Comparison of ENCODE assay signal across 22 mouse cellular contexts in genomic region chr11:107045546-107045945, GRCm38 (mm10). TPM values are rescaled to one million over a fixed set of nuclear protein-coding genes. Genes with fewer than 3 reads are reported as not detected.
A peak's percentile ranks its signal among the peaks of the same experiment; 100 is the strongest.
DNase-seq lines count a peak whose midpoint lies in the region; ATAC-seq and TF ChIP-seq lines count a peak whose summit lies in the region.
"Had no signal": no experiment of that assay in that cellular context is flagged by ENCODE, and none has a peak within 500 bp of the region (broad histone marks: within the 10 kb centered on the region; RNA-seq: fewer than 3 reads in every experiment).

No protein-coding gene starts in this region.

- no peak overlapping the region for H3K9ac ChIP-seq in liver, embryonic 13.5 days
- H3K9ac ChIP-seq in stomach, embryonic 16.5 days (ENCODE audit: low read length) = no peak overlapping the region
- H3K9ac ChIP-seq in stomach, postnatal 0 days (ENCODE audit: low read length) = no peak overlapping the region
- H3K9ac ChIP-seq: embryonic facial prominence, embryonic 13.5 days; embryonic facial prominence, embryonic 15.5 days; forebrain, embryonic 12.5 days had no signal

- no peak for DNase-seq in layer of hippocampus, adult 2 months (ENCODE audit: low spot score in 2 of 2)
- no peak for DNase-seq in layer of hippocampus, adult 8-10 months (ENCODE audit: low spot score in 2 of 2)
- DNase-seq in liver, embryonic 13.5 days = no peak
- no peak for DNase-seq in liver
- no peak for DNase-seq in stomach, postnatal 0 days (ENCODE audit: low spot score)
- DNase-seq: adrenal gland, adult 2 months; adrenal gland, postnatal 10 days; adrenal gland, postnatal 25 days; cerebellum, adult 11 months; cerebellum, adult 18-20 months; cerebellum, adult 8-10 months; cerebellum, adult 9-11 months; cerebellum, postnatal 14 days; cerebellum, postnatal 36 days; embryo, embryonic 11 days had no signal

- H3K4me2 ChIP-seq in liver, embryonic 13.5 days = no peak overlapping the region
- no peak overlapping the region for H3K4me2 ChIP-seq in stomach, embryonic 16.5 days (ENCODE audit: low read depth, low read length)
- H3K4me2 ChIP-seq in stomach, postnatal 0 days (replicated peaks; ENCODE audit: low read depth) = no peak overlapping the region
- H3K4me2 ChIP-seq: embryonic facial prominence, embryonic 13.5 days; embryonic facial prominence, embryonic 15.5 days; forebrain, embryonic 12.5 days had no signal

- H3K27ac ChIP-seq in layer of hippocampus, adult 2 months = peak overlapping the region; percentile 24; the same call in 1 of the 2 replicates
- H3K27ac ChIP-seq in liver, embryonic 13.5 days = peak overlapping the region; percentile 29; the same call in 1 of the 2 replicates
- peak overlapping the region; percentile 0; the same call in 1 of the 2 replicates for H3K27ac ChIP-seq in stomach, embryonic 16.5 days (ENCODE audit: low read length)
- H3K27ac ChIP-seq in stomach, postnatal 0 days (replicated peaks) = no peak overlapping the region; the same call in 1 of the 2 replicates
- H3K27ac ChIP-seq: embryonic facial prominence, embryonic 13.5 days; embryonic facial prominence, embryonic 15.5 days; forebrain, embryonic 10.5 days; forebrain, embryonic 12.5 days had no signal

- no peaks in the 10 kb centered on the region for H3K9me3 ChIP-seq in liver, embryonic 13.5 days (replicated peaks)
- no peaks in the 10 kb centered on the region for H3K9me3 ChIP-seq in stomach, embryonic 16.5 days (replicated peaks; ENCODE audit: control insufficient read depth, low read length)
- H3K9me3 ChIP-seq in stomach, postnatal 0 days (ENCODE audit: control insufficient read depth, low read length) = no peaks in the 10 kb centered on the region
- H3K9me3 ChIP-seq: embryonic facial prominence, embryonic 13.5 days; embryonic facial prominence, embryonic 15.5 days; forebrain, embryonic 10.5 days; forebrain, embryonic 12.5 days had no signal

- no peak for TF ChIP-seq CTCF in layer of hippocampus, adult 2 months (conservative IDR thresholded peaks at IDR 0.05)
- TF ChIP-seq CTCF in stomach, postnatal 0 days (IDR thresholded peaks at IDR 0.05; ENCODE audit: low read depth) = no peak

- no peak overlapping the region for H3K4me3 ChIP-seq in layer of hippocampus, adult 2 months
- no peak overlapping the region for H3K4me3 ChIP-seq in liver, embryonic 13.5 days (replicated peaks)
- no peak overlapping the region for H3K4me3 ChIP-seq in stomach, embryonic 16.5 days (replicated peaks; ENCODE audit: low read length)
- H3K4me3 ChIP-seq in stomach, postnatal 0 days (ENCODE audit: low read depth, low read length) = no peak overlapping the region
- H3K4me3 ChIP-seq: embryonic facial prominence, embryonic 13.5 days; embryonic facial prominence, embryonic 15.5 days; erythroblast, embryonic 14.5 days; forebrain, embryonic 10.5 days; forebrain, embryonic 12.5 days had no signal

- TF ChIP-seq EP300 in stomach, postnatal 0 days (optimal IDR thresholded peaks at IDR 0.05) = no peak

- ATAC-seq in liver, embryonic 13.5 days (ENCODE audit: low read depth) = no peak
- no peak for ATAC-seq in stomach, embryonic 16.5 days (ENCODE audit: insufficient read depth, low FRiP score)
- no peak for ATAC-seq in stomach, postnatal 0 days (ENCODE audit: low FRiP score, low TSS enrichment)
- ATAC-seq: forebrain, embryonic 14.5 days had no signal

- peaks cover 58% of the 10 kb centered on the region for H3K36me3 ChIP-seq in liver, embryonic 13.5 days
- 0 out of 2 replicates have a peak, but pooled peaks cover 7% of the 10 kb centered on the region for H3K36me3 ChIP-seq in stomach, embryonic 16.5 days (ENCODE audit: control insufficient read depth, insufficient read depth, low read length)
- H3K36me3 ChIP-seq in stomach, postnatal 0 days (ENCODE audit: control insufficient read depth, insufficient read depth, low read length) = peaks cover 28% of the 10 kb centered on the region; the same call in 1 of the 2 replicates

- H3K27me3 ChIP-seq in liver, embryonic 13.5 days = no peaks in the 10 kb centered on the region
- H3K27me3 ChIP-seq in stomach, embryonic 16.5 days (ENCODE audit: control insufficient read depth, insufficient read depth, low read length) = no peaks in the 10 kb centered on the region
- H3K27me3 ChIP-seq in stomach, postnatal 0 days (ENCODE audit: control insufficient read depth, insufficient read depth, low read length) = no peaks in the 10 kb centered on the region
- H3K27me3 ChIP-seq: embryonic facial prominence, embryonic 13.5 days; embryonic facial prominence, embryonic 15.5 days; forebrain, embryonic 12.5 days had no signal

- peaks cover 14% of the 10 kb centered on the region for H3K4me1 ChIP-seq in liver, embryonic 13.5 days (replicated peaks)
- H3K4me1 ChIP-seq in stomach, embryonic 16.5 days (ENCODE audit: control insufficient read depth, insufficient read depth, low read length) = no peaks in the 10 kb centered on the region
- no peaks in the 10 kb centered on the region for H3K4me1 ChIP-seq in stomach, postnatal 0 days (replicated peaks; ENCODE audit: control insufficient read depth, insufficient read depth)
- H3K4me1 ChIP-seq: embryonic facial prominence, embryonic 13.5 days; embryonic facial prominence, embryonic 15.5 days; forebrain, embryonic 10.5 days; forebrain, embryonic 12.5 days had no signal

- 79% methylated on average over 4 of the region's 4 CpGs for WGBS in liver, embryonic 13.5 days (ENCODE audit: insufficient replicate concordance)
- 81% methylated on average over 4 of the region's 4 CpGs for WGBS in stomach, embryonic 16.5 days
- 73% methylated on average over 4 of the region's 4 CpGs for WGBS in stomach, postnatal 0 days

RNA-seq across cellular contexts. Expression of gene 1810010H24Rik, which starts 20.1 kb away (rescaled TPM):
- 1 to 10 TPM; 3.1 to 3.5 TPM for total RNA-seq in layer of hippocampus, adult 2 months (2021)
- 1 to 10 TPM; 2.0 to 4.8 (median 4.7) TPM for total RNA-seq in layer of hippocampus, adult 8-10 months (2022)
- 1.1 TPM in 2 replicates for polyA plus RNA-seq in liver, embryonic 13.5 days (2015; fragmentation: Nextera tagmentation; extraction: Ambion mirVana)
- 2.0 TPM in 2 replicates for polyA plus RNA-seq in stomach, embryonic 16.5 days (2015; fragmentation: Nextera tagmentation; extraction: Ambion mirVana)
- polyA plus RNA-seq in stomach, postnatal 0 days (2015; fragmentation: Nextera tagmentation; extraction: Ambion mirVana) = 6.3 and 6.8 TPM in 2 replicates
- polyA plus RNA-seq: erythroblast, embryonic 14.5 days had no signal

RNA-seq across cellular contexts. Expression of gene Kpna2, which starts 46.2 kb away (rescaled TPM):
- 10 to 100 TPM; 17.7 to 19.1 TPM for total RNA-seq in layer of hippocampus, adult 2 months (2021)
- 10 to 100 TPM; 17.5 to 23.7 (median 21.7) TPM for total RNA-seq in layer of hippocampus, adult 8-10 months (2022)
- polyA plus RNA-seq in liver, embryonic 13.5 days (2015; fragmentation: Nextera tagmentation; extraction: Ambion mirVana) = 325 and 361 TPM in 2 replicates
- polyA plus RNA-seq in stomach, embryonic 16.5 days (2015; fragmentation: Nextera tagmentation; extraction: Ambion mirVana) = 297 and 327 TPM in 2 replicates
- 146 and 158 TPM in 2 replicates for polyA plus RNA-seq in stomach, postnatal 0 days (2015; fragmentation: Nextera tagmentation; extraction: Ambion mirVana)
